In genomic region chr1:64301530-64302061, GRCm38 (mm10) we compare ENCODE assay signal across 10 mouse cellular contexts.
DNase-seq lines count a peak whose midpoint lies in the region; ATAC-seq and TF ChIP-seq lines count a peak whose summit lies in the region.
"Had no signal": no experiment of that assay in that cellular context is flagged by ENCODE, and none has a peak within 500 bp of the region (broad histone marks: within the 10 kb centered on the region; RNA-seq: fewer than 3 reads in every experiment).

No protein-coding gene starts in this region.

- no peak for DNase-seq in spleen, adult 2 months (ENCODE audit: low read depth in 1 of 2, low spot score in 2 of 2)
- DNase-seq in spleen, postnatal 10 days (ENCODE audit: low spot score in 2 of 2) = no peak
- DNase-seq in kidney, postnatal 36 days = peak; percentile 62 to 77
- DNase-seq in spleen, adult 18-20 months = no peak
- DNase-seq in urinary bladder, postnatal 4 days (ENCODE audit: low spot score in 2 of 2) = no peak

- no peak overlapping the region for H3K9ac ChIP-seq in heart, embryonic 12.5 days
- no peak overlapping the region for H3K9ac ChIP-seq in midbrain, embryonic 13.5 days (replicated peaks)

- H3K27ac ChIP-seq in spleen, adult 2 months (ENCODE audit: insufficient read depth, low read length) = peak overlapping the region; percentile 34; the same call in 1 of the 2 replicates
- 0 out of 2 replicates have a peak overlapping the region, but pooled peaks have one; percentile 51 for H3K27ac ChIP-seq in heart, embryonic 12.5 days (ENCODE audit: poor library complexity, severe bottlenecking)
- H3K27ac ChIP-seq in small intestine, adult 2 months (ENCODE audit: insufficient read depth, low read depth, low read length) = peak overlapping the region; percentile 68
- no peak overlapping the region for H3K27ac ChIP-seq in midbrain, embryonic 13.5 days

- no peaks in the 10 kb centered on the region for H3K9me3 ChIP-seq in heart, embryonic 12.5 days (replicated peaks)
- H3K9me3 ChIP-seq in midbrain, embryonic 13.5 days = no peaks in the 10 kb centered on the region

- 34% methylated on average over 6 of the region's 6 CpGs for WGBS in spleen, adult 2 months
- WGBS in heart, embryonic 12.5 days = 34% methylated on average over 6 of the region's 6 CpGs
- 57% methylated on average over 6 of the region's 6 CpGs for WGBS in small intestine, adult 2 months
- 74% methylated on average over 6 of the region's 6 CpGs for WGBS in midbrain, embryonic 13.5 days

- TF ChIP-seq POLR2A in spleen, adult 2 months (IDR thresholded peaks at IDR 0.05; ENCODE audit: low read depth, low read length) = no peak
- TF ChIP-seq POLR2A in small intestine, adult 2 months (IDR thresholded peaks at IDR 0.05; ENCODE audit: low read depth, low read length) = no peak

- H3K4me1 ChIP-seq in spleen, adult 2 months (ENCODE audit: control insufficient read depth, insufficient read depth, insufficient read length) = peaks cover 8% of the 10 kb centered on the region
- peaks cover 36% of the 10 kb centered on the region for H3K4me1 ChIP-seq in heart, embryonic 12.5 days (replicated peaks)
- peaks cover 22% of the 10 kb centered on the region for H3K4me1 ChIP-seq in small intestine, adult 2 months (ENCODE audit: control insufficient read depth, insufficient read depth, insufficient read length, low read length)
- H3K4me1 ChIP-seq in midbrain, embryonic 13.5 days (replicated peaks) = peaks cover 21% of the 10 kb centered on the region

- H3K27me3 ChIP-seq in spleen, adult 2 months (ENCODE audit: control insufficient read depth, insufficient read depth, low read length) = no peaks in the 10 kb centered on the region
- H3K27me3 ChIP-seq in heart, embryonic 12.5 days (replicated peaks) = no peaks in the 10 kb centered on the region
- no peaks in the 10 kb centered on the region for H3K27me3 ChIP-seq in small intestine, adult 2 months (ENCODE audit: control insufficient read depth, insufficient read depth, low read length)
- H3K27me3 ChIP-seq in midbrain, embryonic 13.5 days = no peaks in the 10 kb centered on the region

- H3K4me2 ChIP-seq in heart, embryonic 12.5 days = no peak overlapping the region
- H3K4me2 ChIP-seq in midbrain, embryonic 13.5 days (replicated peaks) = no peak overlapping the region

- no peaks in the 10 kb centered on the region for H3K36me3 ChIP-seq in spleen, adult 2 months (ENCODE audit: control insufficient read depth, insufficient read depth, low read length)
- no peaks in the 10 kb centered on the region for H3K36me3 ChIP-seq in heart, embryonic 12.5 days
- no peaks in the 10 kb centered on the region for H3K36me3 ChIP-seq in small intestine, adult 2 months (ENCODE audit: control insufficient read depth, insufficient read depth, low read length)
- H3K36me3 ChIP-seq in midbrain, embryonic 13.5 days = no peaks in the 10 kb centered on the region

- no peak for ATAC-seq in heart, embryonic 12.5 days (ENCODE audit: insufficient number of reproducible peaks, low FRiP score)
- no peak for ATAC-seq in midbrain, embryonic 13.5 days

- TF ChIP-seq CTCF in spleen, adult 2 months (IDR thresholded peaks at IDR 0.05; ENCODE audit: extremely low read depth, insufficient read depth, insufficient read length, insufficient replicate concordance) = no peak
- TF ChIP-seq CTCF in small intestine, adult 2 months (IDR thresholded peaks at IDR 0.05; ENCODE audit: extremely low read depth, insufficient read length, insufficient replicate concordance, low read depth, low read length) = no peak

- H3K4me3 ChIP-seq in spleen, adult 2 months (ENCODE audit: extremely low read depth, insufficient read depth, insufficient read length) = no peak overlapping the region
- H3K4me3 ChIP-seq in heart, embryonic 12.5 days = no peak overlapping the region
- no peak overlapping the region for H3K4me3 ChIP-seq in small intestine, adult 2 months (ENCODE audit: low read depth, low read length)
- H3K4me3 ChIP-seq in midbrain, embryonic 13.5 days (replicated peaks) = no peak overlapping the region
- H3K4me3 ChIP-seq: erythroblast, embryonic 14.5 days; myocyte had no signal

Comparison
In these comparisons a context has a peak if more than half of its experiments do, and no peak if none do; other contexts are left out.
1. DNase-seq: peak in kidney, postnatal 36 days (2 of 2); none in spleen, adult 2 months (0 of 2), spleen, postnatal 10 days (0 of 2), spleen, adult 18-20 months (0 of 2) and urinary bladder, postnatal 4 days (0 of 2).